Mouse (Mus musculus) G1E (cell line): ENCODE results near the gene Ipmk. TPM values are rescaled to one million over a fixed set of nuclear protein-coding genes. Genes with fewer than 3 reads are reported as not detected.

Experiments
- ATAC-seq: 2 replicates; pipeline ENCODE4 v1.8.0; 2016; ENCODE audit warnings: mild to moderate bottlenecking; ENCODE audit not compliant: insufficient number of reproducible peaks, poor library complexity, low FRiP score, severe bottlenecking; ENCODE audit errors: extremely low read depth
- DNase-seq: peaks from one replicate; pipeline ENCODE4 v3.0.0; 2012; ENCODE audit warnings: low spot score
- H3K27me3 ChIP-seq: 2 replicates; pipeline ENCODE4 v1.6.1; 2012; ENCODE audit warnings: mild to moderate bottlenecking, low read length, inconsistent platforms; ENCODE audit not compliant: insufficient read depth
- H3K36me3 ChIP-seq: replicated peaks from 2 replicates; pipeline ENCODE3; 2012; ENCODE audit warnings: mild to moderate bottlenecking, inconsistent platforms
- H3K4me1 ChIP-seq: 2 replicates; pipeline ENCODE4 v1.6.1; 2012; ENCODE audit warnings: low read depth, low read length, inconsistent platforms, mixed read lengths; ENCODE audit not compliant: insufficient read depth
- H3K4me3 ChIP-seq: 2 replicates; pipeline ENCODE4 v1.5.1; 2012; ENCODE audit warnings: low read depth, mild to moderate bottlenecking, inconsistent platforms, low read length, moderate library complexity, mixed read lengths
- H3K9me3 ChIP-seq: replicated peaks from 2 replicates; pipeline ENCODE4 v1.6.1; 2012; ENCODE audit warnings: inconsistent platforms
- CTCF ChIP-seq: IDR thresholded peaks from 2 replicates; pipeline ENCODE4 v1.5.1; 2012; ENCODE audit warnings: low read depth, low read length, inconsistent platforms, mixed read lengths
- GATA1 ChIP-seq: IDR thresholded peaks from 2 replicates; pipeline ENCODE4 v1.6.1; 2012; ENCODE audit warnings: borderline replicate concordance, low read length, inconsistent platforms, mixed read lengths
- GATA2 ChIP-seq: IDR thresholded peaks from 2 replicates; pipeline ENCODE4 v1.6.1; 2012; ENCODE audit warnings: low read depth, low read length, inconsistent platforms, borderline replicate concordance
- POLR2AphosphoS5 ChIP-seq: IDR thresholded peaks from 2 replicates; pipeline ENCODE4 v1.6.1; 2012; ENCODE audit warnings: low read depth, low read length, inconsistent platforms; ENCODE audit not compliant: insufficient replicate concordance
- TAL1 ChIP-seq: conservative IDR thresholded peaks from 2 replicates; pipeline ENCODE4 v1.6.1; 2012; ENCODE audit warnings: low read depth, low read length, inconsistent platforms, mixed read lengths
- polyA plus RNA-seq: library from polyadenylated mRNA; stranded (reverse); fragments of >175 nt; gene quantifications from 2 replicates; pipeline ENCODE4 v1.2.3, GENCODE M21; 2012
- total RNA-seq, 2 experiments: library from RNA; stranded (forward) in 1 of 2; stranded (reverse) in 1 of 2; fragments of 200-1000 nt in 1 of 2; fragments of >200 nt in 1 of 2; fragmentation: Nextera tagmentation in 1 of 2; gene quantifications; 2 replicates each; pipeline ENCODE4 v1.2.3; 2014 to 2017

Ipmk gene
- total and polyA plus RNA-seq, 3 experiments = 12.8 to 31.6 (median 26.2) TPM

- Histone ChIP-seq H3K36me3 (peaks cover 56% of the 10 kb centered on the region), H3K9me3 (no peaks in the 10 kb centered on the region), H3K27me3 (no peaks in the 10 kb centered on the region), H3K4me1 (peaks cover 9% of the 10 kb centered on the region), H3K4me3 (no peak overlapping the region)
- TF ChIP-seq CTCF (no peak), GATA1 (no peak), GATA2 (no peak), TAL1 (no peak), POLR2AphosphoS5 (no peak)
- DNase-seq = no peak
- no peak for ATAC-seq
Observed at GRCm38 (mm10) chr10:71328382-71328781, 19.2 kb upstream of the Ipmk start.

- Histone ChIP-seq H3K4me1 (peaks cover 9% of the 10 kb centered on the region), H3K4me3 (no peak overlapping the region), H3K36me3 (peaks cover 60% of the 10 kb centered on the region), H3K27me3 (no peaks in the 10 kb centered on the region), H3K9me3 (no peaks in the 10 kb centered on the region)
- TF ChIP-seq CTCF (no peak), GATA1 (no peak), GATA2 (no peak), TAL1 (no peak), POLR2AphosphoS5 (no peak)
- ATAC-seq (no peak), DNase-seq (no peak)
Observed at GRCm38 (mm10) chr10:71328870-71329269, 18.7 kb upstream of the Ipmk start.

GRCm38 (mm10) chr10:71329295-71329694 is 18.3 kb upstream of the Ipmk start:
- TF ChIP-seq GATA1 = no peak
- no peak for TF ChIP-seq CTCF
- no peak for TF ChIP-seq TAL1
- no peak for TF ChIP-seq POLR2AphosphoS5
- no peak for TF ChIP-seq GATA2
- Histone ChIP-seq H3K4me3 (no peak overlapping the region), H3K4me1 (peaks cover 6% of the 10 kb centered on the region), H3K27me3 (no peaks in the 10 kb centered on the region), H3K36me3 (peaks cover 65% of the 10 kb centered on the region), H3K9me3 (no peaks in the 10 kb centered on the region)
- no peak for DNase-seq
- ATAC-seq = no peak

GRCm38 (mm10) chr10:71330070-71330469 is 17.5 kb upstream of the Ipmk start:
- DNase-seq = no peak
- Histone ChIP-seq H3K9me3 (no peaks in the 10 kb centered on the region), H3K4me3 (no peak overlapping the region), H3K4me1 (peaks cover 5% of the 10 kb centered on the region), H3K27me3 (no peaks in the 10 kb centered on the region), H3K36me3 (peaks cover 72% of the 10 kb centered on the region)
- no peak for TF ChIP-seq POLR2AphosphoS5
- ATAC-seq = no peak

GRCm38 (mm10) chr10:71331908-71332307 is 15.7 kb upstream of the Ipmk start:
- H3K9me3 ChIP-seq = no peaks in the 10 kb centered on the region
- DNase-seq (no peak), ATAC-seq (no peak)
- no peak for TF ChIP-seq TAL1
- no peak for TF ChIP-seq POLR2AphosphoS5
- no peak for TF ChIP-seq CTCF
- no peak for TF ChIP-seq GATA1
- TF ChIP-seq GATA2 = no peak
- no peak overlapping the region for H3K4me3 ChIP-seq
- H3K27me3 ChIP-seq = no peaks in the 10 kb centered on the region
- H3K4me1 ChIP-seq = peaks cover 5% of the 10 kb centered on the region
- H3K36me3 ChIP-seq = peaks cover 89% of the 10 kb centered on the region

- no peaks in the 10 kb centered on the region for H3K9me3 ChIP-seq
- no peak for TF ChIP-seq CTCF
- TF ChIP-seq GATA2 = no peak
- TF ChIP-seq TAL1 = no peak
- TF ChIP-seq GATA1 = no peak
- no peak for TF ChIP-seq POLR2AphosphoS5
- DNase-seq (no peak), ATAC-seq (no peak)
- H3K4me3 ChIP-seq = no peak overlapping the region
- peaks cover 5% of the 10 kb centered on the region for H3K4me1 ChIP-seq
- peaks cover 92% of the 10 kb centered on the region for H3K36me3 ChIP-seq
- no peaks in the 10 kb centered on the region for H3K27me3 ChIP-seq
Observed at GRCm38 (mm10) chr10:71332376-71332775, 15.2 kb upstream of the Ipmk start.

GRCm38 (mm10) chr10:71332859-71333258 is 14.7 kb upstream of the Ipmk start:
- Histone ChIP-seq H3K4me1 (peaks cover 5% of the 10 kb centered on the region), H3K27me3 (no peaks in the 10 kb centered on the region), H3K36me3 (peaks cover 89% of the 10 kb centered on the region), H3K4me3 (no peak overlapping the region), H3K9me3 (no peaks in the 10 kb centered on the region)
- DNase-seq = no peak
- no peak for ATAC-seq
- TF ChIP-seq CTCF (no peak), GATA2 (no peak), POLR2AphosphoS5 (no peak), TAL1 (no peak), GATA1 (no peak)
